Mouse (Mus musculus): ENCODE results near the gene Wdr81.

Gene Wdr81

GRCm38 (mm10) chr11:75402271-75402690, 52.2 kb downstream of the Wdr81 start:
- in situ Hi-C loops (cut with MboI; ENCODE audit: low sequenced_read_pairs): no loop called here

- in situ Hi-C loops (cut with MboI; ENCODE audit: low sequenced_read_pairs): no loop called here
Observed at GRCm38 (mm10) chr11:75400099-75400498, 54.4 kb downstream of the Wdr81 start.

- in situ Hi-C loops (cut with MboI; ENCODE audit: low sequenced_read_pairs): no loop called here
Observed at GRCm38 (mm10) chr11:75399411-75399841, 55.1 kb downstream of the Wdr81 start.

GRCm38 (mm10) chr11:75397452-75397851, 57.1 kb downstream of the Wdr81 start:
- in situ Hi-C loops (cut with MboI; ENCODE audit: low sequenced_read_pairs): no loop called here

GRCm38 (mm10) chr11:75395611-75396010, 58.9 kb downstream of the Wdr81 start:
- in situ Hi-C loops (cut with MboI; ENCODE audit: low sequenced_read_pairs): no loop called here
